Mouse (Mus musculus) kidney, adult 2 months (tissue): ENCODE data around the gene Sort1.

ENCODE experiments used
- CTCF ChIP-seq: fragments of 200-500 bp; conservative IDR thresholded peaks from 2 replicates; pipeline ENCODE4 v1.5.1; 2011; ENCODE audit warnings: low read depth, mild to moderate bottlenecking, control low read depth, low read length, moderate library complexity, mixed read lengths; ENCODE audit not compliant: insufficient read depth, insufficient read length
- POLR2A ChIP-seq: fragments of 200-500 bp; IDR thresholded peaks from one replicate; pipeline ENCODE4 v1.6.1; 2011; ENCODE audit warnings: low read depth, low read length, control low read depth

GRCm38 (mm10) chr3:108289311-108290130 lies 5.6 kb downstream of the Sort1 start:
- TF ChIP-seq CTCF (no peak), POLR2A (no peak)
